39 mouse cellular contexts compared by ENCODE assay signal in the genomic region with DNA sequence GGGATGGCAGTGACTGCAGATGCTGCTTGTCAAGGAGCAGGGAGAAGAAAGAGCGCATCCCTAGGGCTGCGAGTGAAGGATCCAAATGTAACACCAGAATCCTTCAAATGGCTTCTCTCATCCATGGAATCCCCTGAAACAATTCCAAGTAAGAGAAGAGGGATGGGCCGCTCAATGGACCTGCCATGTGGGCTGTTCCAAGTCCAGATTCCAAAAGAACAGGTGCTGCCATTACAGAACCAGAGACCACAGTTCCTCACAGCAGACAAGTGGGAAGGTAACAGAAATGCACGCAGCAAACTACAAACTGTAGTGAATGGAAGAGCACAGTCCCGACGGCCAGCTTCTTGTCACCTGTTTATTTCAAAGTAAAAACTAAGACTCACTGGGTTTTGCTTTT. TPM values are rescaled to one million over a fixed set of nuclear protein-coding genes. Genes with fewer than 3 reads are reported as not detected.
"Had no signal": no experiment of that assay in that cellular context is flagged by ENCODE, and none has a peak within 500 bp of the region (broad histone marks: within the 10 kb centered on the region; RNA-seq: fewer than 3 reads in every experiment).

No protein-coding gene starts in this region.

- ATAC-seq: forebrain, embryonic 13.5 days; forebrain, embryonic 14.5 days; forebrain, embryonic 15.5 days; forebrain, embryonic 16.5 days; forebrain, postnatal 0 days had no signal

- H3K4me1 ChIP-seq: embryonic facial prominence, embryonic 10.5 days; embryonic facial prominence, embryonic 12.5 days; embryonic facial prominence, embryonic 13.5 days; embryonic facial prominence, embryonic 15.5 days; forebrain, embryonic 10.5 days; forebrain, embryonic 12.5 days; forebrain, embryonic 13.5 days; forebrain, embryonic 15.5 days had no signal

- H3K4me3 ChIP-seq: embryonic facial prominence, embryonic 10.5 days; embryonic facial prominence, embryonic 12.5 days; embryonic facial prominence, embryonic 13.5 days; embryonic facial prominence, embryonic 15.5 days; erythroblast, embryonic 14.5 days; forebrain, embryonic 10.5 days; forebrain, embryonic 12.5 days; forebrain, embryonic 13.5 days; forebrain, embryonic 15.5 days; gastrocnemius, adult 2 months; heart, adult 2 months had no signal

- H3K9me3 ChIP-seq: embryonic facial prominence, embryonic 10.5 days; embryonic facial prominence, embryonic 12.5 days; embryonic facial prominence, embryonic 13.5 days; embryonic facial prominence, embryonic 15.5 days; forebrain, embryonic 10.5 days; forebrain, embryonic 12.5 days; forebrain, embryonic 13.5 days; forebrain, embryonic 15.5 days had no signal

- H3K27me3 ChIP-seq: embryonic facial prominence, embryonic 12.5 days; embryonic facial prominence, embryonic 13.5 days; embryonic facial prominence, embryonic 15.5 days; forebrain, embryonic 12.5 days; forebrain, embryonic 13.5 days; forebrain, embryonic 15.5 days had no signal

- H3K27ac ChIP-seq: embryonic facial prominence, embryonic 10.5 days; embryonic facial prominence, embryonic 12.5 days; embryonic facial prominence, embryonic 15.5 days; forebrain, embryonic 10.5 days; forebrain, embryonic 12.5 days; forebrain, embryonic 13.5 days; forebrain, embryonic 15.5 days; gastrocnemius, adult 2 months; heart, adult 2 months had no signal

- H3K9ac ChIP-seq: embryonic facial prominence, embryonic 12.5 days; embryonic facial prominence, embryonic 13.5 days; embryonic facial prominence, embryonic 15.5 days; forebrain, embryonic 12.5 days; forebrain, embryonic 13.5 days; forebrain, embryonic 15.5 days; forebrain, postnatal 0 days had no signal

- DNase-seq: cerebellum, adult 18-20 months; cerebellum, adult 2 months; cerebellum, adult 8-10 months; cerebellum, adult 9-10 months; cerebellum, adult 9-11 months; cerebellum, postnatal 10 days; cerebellum, postnatal 14 days; cerebellum, postnatal 25 days; cerebellum, postnatal 36 days; embryo, embryonic 11 days; forebrain, postnatal 0 days; gastrocnemius, adult 2 months; gastrocnemius, postnatal 10 days; gastrocnemius, postnatal 14 days; gastrocnemius, postnatal 25 days; gastrocnemius, postnatal 36 days; heart, adult 2 months had no signal

- H3K4me2 ChIP-seq: embryonic facial prominence, embryonic 12.5 days; embryonic facial prominence, embryonic 13.5 days; embryonic facial prominence, embryonic 15.5 days; forebrain, embryonic 12.5 days; forebrain, embryonic 13.5 days; forebrain, embryonic 15.5 days had no signal

RNA-seq across cellular contexts. Expression of gene Gm17304, which starts 11.5 kb away (rescaled TPM):
- total RNA-seq: common myeloid progenitor, adult 5-6 weeks; forebrain, postnatal 0 days; gastrocnemius, adult 18-20 months; gastrocnemius, adult 2 months; gastrocnemius, adult 8-10 months; gastrocnemius, postnatal 10 days; gastrocnemius, postnatal 14 days; gastrocnemius, postnatal 25 days; gastrocnemius, postnatal 36 days; gastrocnemius, postnatal 4 days; granulocyte monocyte progenitor cell, adult 5-6 weeks; heart, adult 2 months had no signal
- polyA plus RNA-seq: cerebellum, adult 2 months; cortical plate, adult 2 months; embryonic facial prominence, embryonic 10.5 days; embryonic facial prominence, embryonic 11.5 days; embryonic facial prominence, embryonic 12.5 days; embryonic facial prominence, embryonic 13.5 days; embryonic facial prominence, embryonic 14.5 days; embryonic facial prominence, embryonic 15.5 days; erythroblast, embryonic 14.5 days; forebrain, embryonic 10.5 days; forebrain, embryonic 11.5 days; forebrain, embryonic 12.5 days; forebrain, embryonic 13.5 days; forebrain, embryonic 14.5 days; forebrain, embryonic 15.5 days; forebrain, embryonic 16.5 days; forebrain, postnatal 0 days; frontal cortex, adult 2 months; gonadal fat pad, adult 2 months; heart, adult 2 months had no signal
